Mouse (Mus musculus) limb, embryonic 13.5 days (tissue): ENCODE results near the gene Dido1. TPM values are rescaled to one million over a fixed set of nuclear protein-coding genes. Genes with fewer than 3 reads are reported as not detected.
"Not testable (repeated sequence)": the region's sequence is repeated elsewhere in the genome, so short reads cannot be mapped to it uniquely, and the experiment has no call there.

ENCODE experiments used
- ATAC-seq: fragments of 200-750 bp; cut with Nextera tagmentation; 2 replicates; pipeline ENCODE4 v1.8.0; 2017; ENCODE audit warnings: low read depth, moderate number of reproducible peaks, moderate TSS enrichment; ENCODE audit not compliant: low FRiP score
- H3K27ac ChIP-seq: fragments of 300-500 bp; sonication (generic); 2 replicates; pipeline ENCODE4 v1.5.1; 2015; ENCODE audit warnings: inconsistent platforms, mild to moderate bottlenecking, moderate library complexity
- H3K27me3 ChIP-seq: fragments of 300-500 bp; sonication (generic); 2 replicates; pipeline ENCODE4 v1.6.1; 2015; ENCODE audit warnings: mild to moderate bottlenecking, inconsistent platforms
- H3K36me3 ChIP-seq: fragments of 300-500 bp; sonication (generic); 2 replicates; pipeline ENCODE4 v1.6.1; 2015; ENCODE audit warnings: inconsistent platforms, mild to moderate bottlenecking, moderate library complexity
- H3K4me1 ChIP-seq: fragments of 300-500 bp; sonication (generic); 2 replicates; pipeline ENCODE4 v1.6.1; 2015; ENCODE audit warnings: inconsistent platforms
- H3K4me2 ChIP-seq: fragments of 300-500 bp; sonication (generic); replicated peaks from 2 replicates; pipeline ENCODE4 v1.6.1; 2015; ENCODE audit warnings: inconsistent platforms, mild to moderate bottlenecking, moderate library complexity
- H3K4me3 ChIP-seq: fragments of 300-500 bp; sonication (generic); 2 replicates; pipeline ENCODE4 v1.5.1; 2015; ENCODE audit warnings: moderate library complexity, mild to moderate bottlenecking, inconsistent platforms
- H3K9ac ChIP-seq: fragments of 300-500 bp; sonication (generic); 2 replicates; pipeline ENCODE4 v1.6.1; 2015; ENCODE audit warnings: mild to moderate bottlenecking, inconsistent platforms
- H3K9me3 ChIP-seq: fragments of 300-500 bp; sonication (generic); 2 replicates; pipeline ENCODE4 v1.6.1; 2016; ENCODE audit warnings: inconsistent platforms
- WGBS: fragments of 180-500 bp; shearing (Covaris S2); methylation state at CpG from one replicate; pipeline ENCODE4 v1.1.7; 2015; 5-methylcytosine and 5-hydroxymethylcytosine counted together
- polyA plus RNA-seq: library from polyadenylated mRNA; unstranded; fragments of >200 nt; fragmentation: Nextera tagmentation; extraction: Ambion mirVana; gene quantifications from 2 replicates; pipeline ENCODE4 v1.2.1, GENCODE M21; 2015

Dido1 gene
- polyA plus RNA-seq, 1 experiment from 2014 or later: 31.5 TPM

DNA sequence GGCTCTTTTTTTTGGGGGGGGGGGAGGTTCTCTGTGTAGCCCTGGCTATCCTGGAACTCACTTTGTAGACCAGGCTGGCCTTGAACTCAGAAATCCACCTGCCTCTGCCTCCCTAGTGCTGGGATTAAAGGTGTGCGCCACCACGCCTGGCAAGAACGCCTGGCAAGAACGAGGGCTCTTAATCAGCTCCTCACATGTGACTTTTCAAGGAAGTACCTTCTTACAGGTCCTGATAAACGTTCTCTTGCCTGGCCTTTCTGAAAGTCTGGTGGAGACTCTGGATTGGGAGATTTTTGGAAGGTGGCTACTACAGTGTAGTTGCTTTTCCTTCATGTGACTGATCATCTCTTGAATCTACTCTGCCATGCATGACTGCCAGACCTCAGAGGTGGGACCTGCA is 12.9 kb upstream of the Dido1 start:
- not testable (repeated sequence) for H3K4me2 ChIP-seq, H3K9ac ChIP-seq, H3K4me1 ChIP-seq, H3K9me3 ChIP-seq, H3K27me3 ChIP-seq, H3K27ac ChIP-seq, H3K4me3 ChIP-seq, ATAC-seq
- H3K36me3 ChIP-seq: peaks cover 63% of the 10 kb centered on the region
- WGBS: 88% methylated on average over 5 of the region's 5 CpGs

DNA sequence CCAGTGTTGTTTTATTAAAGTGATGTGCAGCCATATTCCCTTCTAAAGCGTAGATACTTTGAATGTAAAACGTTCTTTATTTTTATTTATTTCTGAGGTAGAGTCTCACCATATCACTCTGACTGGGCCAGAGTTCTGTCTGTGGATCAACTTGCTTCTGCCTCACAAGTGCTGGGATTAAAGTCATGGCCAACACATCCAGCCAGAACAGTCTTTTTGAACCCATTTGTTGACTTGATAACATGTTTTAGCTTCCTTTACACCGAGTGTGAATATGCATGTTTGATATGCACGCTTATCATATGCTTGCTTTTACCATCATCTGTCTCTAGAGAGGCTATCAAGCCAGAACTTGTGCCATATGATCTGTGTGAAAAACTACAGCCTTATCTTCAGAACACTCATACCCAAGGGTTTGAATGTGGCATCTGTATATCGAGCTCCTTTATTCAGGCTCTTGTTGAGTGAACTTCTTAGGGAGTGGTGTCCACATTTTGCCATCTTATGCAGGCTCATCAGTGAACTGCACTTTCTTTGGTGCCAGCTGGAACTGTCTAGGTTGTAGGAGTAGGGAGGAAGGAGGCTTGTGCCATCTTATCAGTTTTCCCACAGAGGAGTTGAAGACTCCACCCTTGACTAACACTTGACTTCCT is 2.4 kb upstream of the Dido1 start:
- Histone ChIP-seq H3K9me3 (no peaks in the 10 kb centered on the region), H3K4me1 (peaks cover 25% of the 10 kb centered on the region), H3K9ac (no peak overlapping the region), H3K36me3 (peaks cover 42% of the 10 kb centered on the region), H3K27me3 (no peaks in the 10 kb centered on the region), H3K4me2 (no peak overlapping the region), H3K27ac (no peak overlapping the region), H3K4me3 (no peak overlapping the region)
- ATAC-seq: no peak
- WGBS: 94% methylated on average over 5 of the region's 5 CpGs

DNA sequence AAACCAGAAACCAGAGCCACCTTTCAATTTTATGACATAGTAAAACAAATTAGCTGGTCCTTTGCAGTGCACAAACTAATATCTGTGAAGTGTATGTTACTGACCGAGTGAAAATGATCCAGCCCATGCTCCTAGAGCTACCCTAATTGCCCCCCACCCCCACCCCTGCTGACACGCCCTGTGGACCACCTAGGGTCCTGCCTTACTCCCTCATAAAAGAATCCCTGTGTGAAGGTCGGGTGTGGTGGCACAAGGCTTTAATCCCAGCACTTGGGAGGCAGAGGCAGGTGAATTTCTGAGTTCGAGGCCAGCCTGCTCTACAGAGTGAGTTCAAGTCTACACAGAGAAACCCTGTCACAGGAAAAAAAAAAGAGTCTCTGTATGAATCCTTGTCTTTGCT is 1.7 kb upstream of the Dido1 start:
- H3K27ac ChIP-seq: no peak overlapping the region
- H3K9me3 ChIP-seq: no peaks in the 10 kb centered on the region
- H3K4me1 ChIP-seq: peaks cover 25% of the 10 kb centered on the region
- peak overlapping the region; percentile 98 for H3K4me3 ChIP-seq
- no peak for ATAC-seq
- H3K27me3 ChIP-seq: no peaks in the 10 kb centered on the region
- peaks cover 41% of the 10 kb centered on the region for H3K36me3 ChIP-seq
- peak overlapping the region; percentile 99 for H3K9ac ChIP-seq
- H3K4me2 ChIP-seq: peak overlapping the region; percentile 75
- 40% methylated on average over 4 of the region's 4 CpGs for WGBS

DNA sequence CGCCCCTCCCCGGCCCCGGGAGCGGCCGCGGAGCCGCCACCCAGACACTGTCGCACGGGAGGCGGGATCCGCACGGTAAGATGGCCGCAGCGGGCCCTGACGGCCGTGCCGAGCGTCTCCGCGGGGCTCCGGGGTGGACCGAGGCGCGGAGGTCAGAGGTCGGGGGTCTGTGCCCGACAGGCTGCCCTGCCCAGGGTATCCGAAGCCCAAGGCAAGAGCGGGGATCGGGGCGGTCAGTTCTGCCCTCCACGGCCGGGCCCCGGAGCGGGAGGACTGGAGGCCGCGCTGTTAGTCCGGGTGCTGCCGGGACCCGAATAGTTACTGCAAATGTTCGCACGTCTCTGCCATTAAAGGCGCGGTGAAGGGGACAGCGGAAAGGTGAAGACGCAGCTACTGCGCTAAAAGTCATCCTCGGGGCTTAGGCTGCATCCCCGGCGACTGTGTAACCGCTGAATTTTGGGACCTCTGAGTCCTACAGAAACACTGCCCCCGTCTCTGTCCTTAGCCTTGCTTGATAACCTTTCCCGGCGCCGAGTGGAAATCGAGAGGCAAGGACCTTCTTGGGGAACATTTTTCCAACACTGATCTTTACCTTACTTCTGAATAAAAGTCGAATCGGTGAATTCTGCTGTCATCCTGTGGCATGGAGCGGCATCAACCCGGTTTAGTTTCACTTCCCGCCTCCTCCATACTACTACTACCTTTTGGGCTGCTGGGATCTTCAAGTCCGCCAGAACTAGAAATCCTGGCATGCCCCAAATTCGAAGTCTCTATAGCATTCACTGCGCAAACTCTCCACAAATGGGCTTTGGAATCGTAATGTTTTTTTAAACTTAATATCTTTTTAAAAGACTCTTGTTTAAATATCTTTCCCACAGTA is 717 bp upstream of the Dido1 start:
- Histone ChIP-seq H3K4me1 (peaks cover 25% of the 10 kb centered on the region), H3K9me3 (no peaks in the 10 kb centered on the region), H3K4me2 (peak overlapping the region; percentile 75), H3K9ac (peak overlapping the region; percentile 99), H3K36me3 (peaks cover 41% of the 10 kb centered on the region), H3K27ac (peak overlapping the region; percentile 84), H3K27me3 (no peaks in the 10 kb centered on the region), H3K4me3 (peak overlapping the region; percentile 98)
- WGBS: 2% methylated on average over 61 of the region's 64 CpGs
- ATAC-seq: no peak

DNA sequence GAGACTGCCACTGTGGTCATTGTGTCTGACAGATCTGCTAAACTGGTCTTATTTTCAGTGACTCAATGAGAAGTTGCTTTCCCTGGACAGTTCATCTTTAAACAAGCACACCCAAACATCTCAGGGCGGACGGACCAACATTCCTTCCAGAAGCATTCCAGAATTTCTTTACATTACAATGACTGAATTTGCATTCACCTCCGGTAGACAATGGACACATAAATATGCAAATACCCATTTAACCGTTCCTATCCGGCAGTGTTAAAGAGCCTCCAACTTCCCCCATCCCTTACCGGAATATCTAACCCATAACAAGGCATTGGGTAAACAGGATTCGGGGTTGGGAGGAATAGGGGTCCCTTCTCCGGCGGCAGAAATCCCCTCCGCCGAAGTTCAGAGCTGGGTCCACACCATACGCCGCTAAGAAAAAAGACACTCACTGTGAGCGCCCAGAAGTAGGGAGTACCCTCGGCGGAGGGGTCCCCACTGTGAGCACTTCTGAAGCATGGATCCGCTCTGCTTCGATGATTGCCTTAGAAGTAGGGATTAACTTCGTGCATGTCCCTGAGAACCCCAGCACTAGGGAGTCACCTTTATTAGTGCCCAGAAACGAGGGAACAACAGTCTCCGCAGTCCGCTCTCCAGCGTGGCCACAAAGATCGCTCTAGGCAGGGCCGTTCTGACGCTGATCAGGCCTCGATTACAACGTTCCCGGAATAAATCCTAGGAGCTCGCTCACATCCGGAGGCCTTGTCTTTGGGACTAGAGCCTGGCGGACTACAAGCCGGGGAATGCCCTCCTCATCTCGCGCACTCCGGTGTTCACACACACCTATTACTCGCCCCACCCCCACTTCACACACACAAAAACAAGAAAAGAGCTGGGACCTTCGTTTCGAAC is 526 bp downstream of the Dido1 start:
- under 1% methylated on average over 39 of the region's 39 CpGs for WGBS
- H3K27ac ChIP-seq: peak overlapping the region; percentile 87
- ATAC-seq: no peak

DNA sequence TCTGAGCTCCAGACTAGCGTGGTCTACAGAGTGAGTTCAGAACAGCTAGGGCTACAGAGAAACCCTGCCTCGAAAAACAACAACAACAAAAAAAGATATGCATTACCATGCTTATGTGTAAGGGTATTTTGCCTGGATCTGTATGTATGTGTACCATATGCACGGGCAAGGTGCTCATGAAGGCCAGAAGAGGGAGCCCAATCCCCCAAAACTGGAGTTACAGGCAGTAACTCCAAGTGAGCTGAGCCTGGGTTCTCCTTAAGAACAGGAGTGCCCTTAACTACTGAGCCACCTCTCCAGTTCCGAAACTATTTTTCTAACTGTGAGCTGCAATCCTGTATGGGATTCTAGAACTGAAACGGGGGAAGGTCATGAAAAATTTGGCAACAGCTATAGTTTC is 3.8 kb downstream of the Dido1 start:
- H3K9ac ChIP-seq: no peak overlapping the region
- no peaks in the 10 kb centered on the region for H3K9me3 ChIP-seq
- WGBS: 93% methylated on average over 5 of the region's 5 CpGs
- peaks cover 17% of the 10 kb centered on the region for H3K36me3 ChIP-seq
- H3K4me3 ChIP-seq: no peak overlapping the region
- H3K27me3 ChIP-seq: no peaks in the 10 kb centered on the region
- no peak overlapping the region for H3K27ac ChIP-seq
- H3K4me1 ChIP-seq: peaks cover 30% of the 10 kb centered on the region
- H3K4me2 ChIP-seq: no peak overlapping the region
- no peak for ATAC-seq

More for the DNA sequence above, 526 bp downstream of the Dido1 start:
- Histone ChIP-seq H3K9me3 (no peaks in the 10 kb centered on the region), H3K4me1 (peaks cover 25% of the 10 kb centered on the region), H3K27me3 (no peaks in the 10 kb centered on the region), H3K4me3 (peak overlapping the region; percentile 98), H3K9ac (peak overlapping the region; percentile 95), H3K4me2 (peak overlapping the region; percentile 94), H3K36me3 (peaks cover 36% of the 10 kb centered on the region)

DNA sequence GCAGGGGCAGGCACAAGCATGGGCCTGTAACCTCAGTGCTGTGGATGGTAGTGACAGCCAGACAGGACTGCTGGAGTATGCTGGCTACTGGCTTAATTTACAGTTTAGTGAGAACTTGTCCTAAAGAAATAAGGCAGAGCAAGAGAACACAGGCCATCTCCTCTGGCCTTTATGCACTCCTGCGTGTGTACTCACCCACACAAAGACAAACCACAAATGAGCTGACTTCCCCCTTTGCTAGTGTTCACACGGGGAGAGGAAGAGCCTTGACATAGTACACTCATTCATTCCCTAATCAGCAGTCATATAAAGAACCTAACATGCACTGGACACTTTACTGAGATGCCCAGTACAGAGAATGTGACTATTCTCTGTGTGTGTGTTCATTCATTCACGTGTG is 4.7 kb downstream of the Dido1 start:
- no peaks in the 10 kb centered on the region for H3K9me3 ChIP-seq
- no peak for ATAC-seq
- 76% methylated on average over 3 of the region's 3 CpGs for WGBS
- no peak overlapping the region for H3K9ac ChIP-seq
- peaks cover 37% of the 10 kb centered on the region for H3K4me1 ChIP-seq
- no peak overlapping the region for H3K27ac ChIP-seq
- no peak overlapping the region for H3K4me2 ChIP-seq
- peaks cover 17% of the 10 kb centered on the region for H3K36me3 ChIP-seq
- no peak overlapping the region for H3K4me3 ChIP-seq
- H3K27me3 ChIP-seq: no peaks in the 10 kb centered on the region

DNA sequence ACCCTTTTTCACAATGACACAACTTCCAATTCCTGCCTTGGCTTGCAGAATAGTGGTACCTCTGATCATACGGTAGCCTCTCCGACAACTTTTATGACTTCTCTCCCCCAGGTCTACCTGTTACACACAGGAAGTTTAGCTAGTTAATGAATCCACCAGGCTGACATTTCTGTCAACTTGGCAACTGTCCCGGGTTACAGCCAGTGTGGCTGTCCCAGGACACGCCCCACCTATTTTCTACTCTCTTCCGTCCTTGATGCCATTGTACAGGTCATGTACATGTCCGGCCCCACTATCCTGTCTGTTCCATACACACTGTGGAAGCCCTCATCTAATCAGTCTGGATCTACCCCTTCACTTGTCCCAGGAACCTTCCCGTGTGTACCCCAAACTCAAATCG is 5.2 kb downstream of the Dido1 start:
- 84% methylated on average over 8 of the region's 8 CpGs for WGBS
- H3K4me1 ChIP-seq: peaks cover 42% of the 10 kb centered on the region
- ATAC-seq: no peak
- no peak overlapping the region for H3K9ac ChIP-seq
- no peak overlapping the region for H3K4me2 ChIP-seq
- H3K4me3 ChIP-seq: no peak overlapping the region
- H3K27me3 ChIP-seq: no peaks in the 10 kb centered on the region
- H3K9me3 ChIP-seq: no peaks in the 10 kb centered on the region
- no peak overlapping the region for H3K27ac ChIP-seq
- peaks cover 17% of the 10 kb centered on the region for H3K36me3 ChIP-seq

DNA sequence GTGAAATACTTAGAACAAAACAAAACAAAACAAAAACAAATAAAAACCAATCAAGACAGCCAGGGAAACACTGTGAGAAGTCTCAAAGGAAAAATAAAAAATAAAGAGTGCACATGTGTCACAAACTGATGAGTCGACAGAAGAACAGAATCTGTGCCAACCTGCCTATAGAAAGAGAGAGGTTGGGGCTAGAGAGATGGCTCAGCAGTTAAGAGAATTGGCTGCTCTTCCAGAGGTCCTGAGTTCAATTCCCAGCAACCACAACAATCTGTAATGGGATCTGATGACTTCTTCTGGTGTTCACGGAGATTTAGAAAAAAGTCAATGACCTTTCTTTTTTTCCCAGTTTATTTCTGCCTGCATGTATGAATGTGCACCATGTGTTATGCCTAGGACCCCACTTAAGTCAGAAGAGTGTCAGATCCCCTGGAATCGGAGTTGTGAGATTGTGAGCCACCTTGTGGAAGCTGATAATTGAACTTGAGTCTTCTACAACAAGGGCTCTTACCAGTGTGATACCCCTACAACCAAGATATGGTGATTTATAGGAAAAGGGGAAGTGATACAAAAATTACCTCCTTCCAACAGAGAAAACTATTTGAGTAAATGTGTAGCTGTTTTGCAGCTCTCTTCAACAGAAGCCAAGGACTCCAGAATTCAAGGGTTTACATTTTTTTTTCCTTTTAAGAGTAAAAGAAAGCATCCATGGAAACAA is 6.0 kb downstream of the Dido1 start:
- Histone ChIP-seq H3K9ac (no peak overlapping the region), H3K9me3 (no peaks in the 10 kb centered on the region), H3K4me2 (no peak overlapping the region), H3K36me3 (peaks cover 17% of the 10 kb centered on the region), H3K4me1 (peaks cover 46% of the 10 kb centered on the region), H3K27ac (no peak overlapping the region), H3K4me3 (no peak overlapping the region), H3K27me3 (no peaks in the 10 kb centered on the region)
- no peak for ATAC-seq
- WGBS: 76% methylated on average over 3 of the region's 3 CpGs

DNA sequence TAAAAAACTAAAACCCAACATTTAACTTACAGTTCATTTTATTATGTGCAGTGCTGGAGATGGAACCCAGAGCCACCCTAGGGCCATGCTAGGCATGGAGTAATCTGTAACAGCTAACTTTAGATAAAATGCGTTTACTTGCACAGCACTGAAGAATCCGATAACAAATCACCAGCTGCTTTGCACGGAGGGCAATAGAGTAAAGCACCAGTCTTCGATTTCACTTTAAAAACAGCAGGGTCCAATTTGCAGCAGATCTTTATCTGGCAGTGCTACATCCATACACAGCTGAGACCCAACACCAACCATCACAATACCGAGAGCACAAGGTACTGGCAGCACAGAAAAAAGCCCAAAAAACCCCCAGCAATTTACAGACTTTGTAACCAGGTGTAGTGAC is 6.6 kb downstream of the Dido1 start:
- H3K9me3 ChIP-seq: no peaks in the 10 kb centered on the region
- H3K9ac ChIP-seq: no peak overlapping the region
- WGBS: 77% methylated on average over 5 of the region's 5 CpGs
- peaks cover 40% of the 10 kb centered on the region for H3K4me1 ChIP-seq
- H3K4me3 ChIP-seq: no peak overlapping the region
- peak overlapping the region; percentile 98 for H3K4me2 ChIP-seq
- no peak for ATAC-seq
- no peaks in the 10 kb centered on the region for H3K27me3 ChIP-seq
- no peak overlapping the region for H3K27ac ChIP-seq
- peaks cover 17% of the 10 kb centered on the region for H3K36me3 ChIP-seq

DNA sequence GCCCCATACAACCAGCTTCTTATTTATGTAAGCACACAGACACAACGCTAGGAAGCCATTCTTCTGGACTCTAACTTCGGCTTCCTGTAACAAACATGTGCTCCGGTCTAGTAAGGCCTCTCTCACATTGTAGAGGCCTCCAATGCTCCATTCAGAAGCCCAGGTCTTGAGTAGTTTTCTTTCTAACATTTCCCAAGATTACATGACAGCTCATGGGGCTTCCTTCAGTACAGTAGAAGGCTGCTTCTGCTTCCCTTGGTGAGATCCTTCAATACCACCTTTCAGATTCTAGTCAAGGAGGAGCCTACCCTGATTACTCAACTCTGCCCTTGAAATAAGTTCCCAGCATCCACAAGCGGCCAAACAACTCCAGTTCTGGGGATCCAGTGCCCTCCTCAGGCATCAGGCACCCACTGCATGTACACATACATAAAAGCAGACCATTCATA is 7.1 kb downstream of the Dido1 start:
- no peaks in the 10 kb centered on the region for H3K27me3 ChIP-seq
- 27% methylated on average over 4 of the region's 4 CpGs for WGBS
- no peak for ATAC-seq
- H3K27ac ChIP-seq: peak overlapping the region; percentile 92
- H3K4me3 ChIP-seq: peak overlapping the region; percentile 92
- H3K9ac ChIP-seq: peak overlapping the region; percentile 98
- H3K9me3 ChIP-seq: no peaks in the 10 kb centered on the region
- H3K4me2 ChIP-seq: peak overlapping the region; percentile 98
- peaks cover 38% of the 10 kb centered on the region for H3K4me1 ChIP-seq
- peaks cover 17% of the 10 kb centered on the region for H3K36me3 ChIP-seq
